Mouse (Mus musculus) central nervous system, embryonic 11.5 days (tissue): ENCODE data around the gene Itgb2l. TPM values are rescaled to one million over a fixed set of nuclear protein-coding genes. Genes with fewer than 3 reads are reported as not detected.

Experiments
- polyA plus RNA-seq: library from polyadenylated mRNA; depleted of rRNA; stranded (reverse); fragments of >200 nt; gene quantifications from 2 replicates; pipeline ENCODE4 v1.2.3, GENCODE M21; 2012; rRNA removed

Gene Itgb2l
- 0.02 and 0.10 TPM in 2 replicates for polyA plus RNA-seq

GRCm38 (mm10) chr16:96443468-96443867 lies at the start of gene Itgb2l:
Gene Itgb2l (minus strand): TSS chr16:96443619.

GRCm38 (mm10) chr16:96467445-96467844 lies 24.0 kb upstream of the Itgb2l start, which contains the start of gene Pcp4:
Gene Pcp4 (plus strand): TSS chr16:96467606.

Other genes with a start within 250 kb of the Itgb2l start
- gene Sh3bgr, start 243.2 kb downstream of the Itgb2l start, polyA plus RNA-seq = 20.8 and 93.5 TPM in 2 replicates
- 0.24 and 0.50 TPM in 2 replicates for gene B3galt5, start 207.8 kb downstream of the Itgb2l start, polyA plus RNA-seq
- 2.9 and 14.1 TPM in 2 replicates for gene Pcp4, start 24.0 kb upstream of the Itgb2l start, polyA plus RNA-seq